Mouse (Mus musculus) intestine, postnatal 0 days (tissue): ENCODE measurements at regions not wholly inside any gene's neighbourhood (a gene's known extent, or its start where the extent isn't known, plus 50 kb on each side); places are given as distances from the start of the nearest gene placed in this dataset.
"Not testable (repeated sequence)": the region's sequence is repeated elsewhere in the genome, so short reads cannot be mapped to it uniquely, and the experiment has no call there.

Source experiments
- ATAC-seq: fragments of 200-750 bp; cut with Nextera tagmentation; 2 replicates; pipeline ENCODE4 v1.8.0; 2017; ENCODE audit warnings: mild to moderate bottlenecking, moderate TSS enrichment, moderate library complexity
- H3K27ac ChIP-seq: fragments of 300-500 bp; sonication (generic); 2 replicates; pipeline ENCODE4 v1.5.1; 2014; ENCODE audit warnings: mild to moderate bottlenecking, low read depth, low read length, moderate library complexity
- H3K27me3 ChIP-seq: fragments of 300-500 bp; sonication (generic); replicated peaks from 2 replicates; pipeline ENCODE4 v1.6.1; 2014; ENCODE audit warnings: low read length, mixed read lengths; ENCODE audit not compliant: control insufficient read depth, insufficient read depth
- H3K36me3 ChIP-seq: fragments of 300-500 bp; sonication (generic); 2 replicates; pipeline ENCODE4 v1.6.1; 2014; ENCODE audit warnings: mild to moderate bottlenecking, moderate library complexity; ENCODE audit not compliant: control insufficient read depth, insufficient read depth
- H3K4me1 ChIP-seq: fragments of 300-500 bp; sonication (generic); replicated peaks from 2 replicates; pipeline ENCODE4 v1.6.1; 2014; ENCODE audit warnings: antibody characterized with exemption, low read length, mixed read lengths; ENCODE audit not compliant: control insufficient read depth, insufficient read depth
- H3K4me2 ChIP-seq: fragments of 300-500 bp; sonication (generic); replicated peaks from 2 replicates; pipeline ENCODE4 v1.6.1; 2014; ENCODE audit warnings: low read depth, mild to moderate bottlenecking, moderate library complexity
- H3K4me3 ChIP-seq: fragments of 300-500 bp; sonication (generic); 2 replicates; pipeline ENCODE4 v1.5.1; 2014; ENCODE audit warnings: low read depth, low read length
- H3K9ac ChIP-seq: fragments of 300-500 bp; sonication (generic); 2 replicates; pipeline ENCODE4 v1.6.1; 2014; ENCODE audit warnings: mild to moderate bottlenecking, low read depth, low read length
- H3K9me3 ChIP-seq: fragments of 300-500 bp; sonication (generic); 2 replicates; pipeline ENCODE4 v1.6.1; 2016; ENCODE audit warnings: mixed run types; ENCODE audit not compliant: control insufficient read depth
- CTCF ChIP-seq: sonication (generic); IDR thresholded peaks from 2 replicates; pipeline ENCODE4 v1.5.1; 2016; ENCODE audit warnings: low read depth, mild to moderate bottlenecking, control low read depth, antibody characterized with exemption, moderate library complexity
- WGBS: fragments of 180-500 bp; shearing (Covaris S2); extraction: QIAGEN DNeasy Blood & Tissue Kit; methylation state at CpG from one replicate; pipeline ENCODE4 v1.1.7; 2014; 5-methylcytosine and 5-hydroxymethylcytosine counted together

- H3K36me3 ChIP-seq, result no peaks in the 10 kb centered on the region
- no peak overlapping the region for H3K4me2 ChIP-seq
- H3K27ac ChIP-seq, result no peak overlapping the region
- no peaks in the 10 kb centered on the region for H3K4me1 ChIP-seq
- H3K9me3 ChIP-seq, result no peaks in the 10 kb centered on the region
- TF ChIP-seq CTCF, result no peak
- no peaks in the 10 kb centered on the region for H3K27me3 ChIP-seq
- no peak overlapping the region for H3K4me3 ChIP-seq
- H3K9ac ChIP-seq, result no peak overlapping the region
- ATAC-seq, result no peak
- 74% methylated on average over 4 of the region's 4 CpGs for WGBS
Measured at GRCm38 (mm10) chr7:116729795-116730194, 225.6 kb downstream of the Nucb2 start.

GRCm38 (mm10) chr7:116735676-116736075 is 231.5 kb downstream of the Nucb2 start:
- no peak for ATAC-seq
- 64% methylated on average over 3 of the region's 3 CpGs for WGBS
- no peaks in the 10 kb centered on the region for H3K4me1 ChIP-seq
- no peak overlapping the region for H3K27ac ChIP-seq
- no peak for TF ChIP-seq CTCF
- H3K4me2 ChIP-seq, result no peak overlapping the region
- H3K36me3 ChIP-seq, result no peaks in the 10 kb centered on the region
- no peak overlapping the region for H3K4me3 ChIP-seq
- H3K9me3 ChIP-seq, result no peaks in the 10 kb centered on the region
- no peak overlapping the region for H3K9ac ChIP-seq
- no peaks in the 10 kb centered on the region for H3K27me3 ChIP-seq

GRCm38 (mm10) chr7:116736333-116736732 is 232.2 kb downstream of the Nucb2 start:
- Histone ChIP-seq H3K27me3 (no peaks in the 10 kb centered on the region), H3K4me1 (no peaks in the 10 kb centered on the region), H3K4me2 (no peak overlapping the region), H3K36me3 (no peaks in the 10 kb centered on the region), H3K9ac (no peak overlapping the region), H3K9me3 (no peaks in the 10 kb centered on the region), H3K4me3 (no peak overlapping the region), H3K27ac (no peak overlapping the region)
- TF ChIP-seq CTCF, result no peak
- WGBS, result 61% methylated on average over 4 of the region's 4 CpGs
- no peak for ATAC-seq

GRCm38 (mm10) chr7:116738009-116738408 is 233.8 kb downstream of the Nucb2 start:
- H3K9ac ChIP-seq, result no peak overlapping the region
- H3K9me3 ChIP-seq, result no peaks in the 10 kb centered on the region
- H3K4me3 ChIP-seq, result no peak overlapping the region
- WGBS, result 93% methylated on average over 4 of the region's 4 CpGs
- no peak for TF ChIP-seq CTCF
- no peak overlapping the region for H3K4me2 ChIP-seq
- no peak overlapping the region for H3K27ac ChIP-seq
- no peaks in the 10 kb centered on the region for H3K4me1 ChIP-seq
- H3K27me3 ChIP-seq, result no peaks in the 10 kb centered on the region
- ATAC-seq, result no peak
- H3K36me3 ChIP-seq, result no peaks in the 10 kb centered on the region

- Histone ChIP-seq H3K4me2 (no peak overlapping the region), H3K9me3 (no peaks in the 10 kb centered on the region), H3K4me1 (no peaks in the 10 kb centered on the region), H3K27me3 (no peaks in the 10 kb centered on the region), H3K36me3 (no peaks in the 10 kb centered on the region), H3K27ac (no peak overlapping the region), H3K4me3 (no peak overlapping the region), H3K9ac (no peak overlapping the region)
- no peak for ATAC-seq
- TF ChIP-seq CTCF, result no peak
Measured at GRCm38 (mm10) chr7:116754556-116754955, 250.4 kb downstream of the Nucb2 start.

- not testable (repeated sequence) for ATAC-seq, H3K9ac ChIP-seq, H3K4me3 ChIP-seq, H3K27me3 ChIP-seq, H3K27ac ChIP-seq, H3K9me3 ChIP-seq, H3K4me1 ChIP-seq, H3K4me2 ChIP-seq, H3K36me3 ChIP-seq
- 89% methylated on average over 19 of the region's 19 CpGs for WGBS
Measured at GRCm38 (mm10) chr7:116792181-116792580, 288.0 kb downstream of the Nucb2 start.

GRCm38 (mm10) chr7:116808475-116808874 is 304.3 kb downstream of the Nucb2 start:
- H3K36me3 ChIP-seq, result no peaks in the 10 kb centered on the region
- H3K4me3 ChIP-seq, result no peak overlapping the region
- no peaks in the 10 kb centered on the region for H3K9me3 ChIP-seq
- H3K9ac ChIP-seq, result no peak overlapping the region
- no peak overlapping the region for H3K4me2 ChIP-seq
- no peak overlapping the region for H3K27ac ChIP-seq
- H3K27me3 ChIP-seq, result no peaks in the 10 kb centered on the region
- no peak for ATAC-seq
- 78% methylated on average over 3 of the region's 3 CpGs for WGBS
- no peaks in the 10 kb centered on the region for H3K4me1 ChIP-seq
- TF ChIP-seq CTCF, result no peak
